9 mouse cellular contexts compared by ENCODE assay signal in genomic region chr2:155696091-155696558, GRCm38 (mm10). TPM values are rescaled to one million over a fixed set of nuclear protein-coding genes. Genes with fewer than 3 reads are reported as not detected.
DNase-seq lines count a peak whose midpoint lies in the region; ATAC-seq and TF ChIP-seq lines count a peak whose summit lies in the region.
"Had no signal": no experiment of that assay in that cellular context is flagged by ENCODE, and none has a peak within 500 bp of the region (broad histone marks: within the 10 kb centered on the region; RNA-seq: fewer than 3 reads in every experiment).

No protein-coding gene starts in this region.

- peak; percentile 99 for TF ChIP-seq CTCF in heart, adult 2 months (IDR thresholded peaks at IDR 0.05)
- peak; percentile 99 for TF ChIP-seq CTCF in small intestine, adult 2 months (IDR thresholded peaks at IDR 0.05; ENCODE audit: extremely low read depth, insufficient read length, insufficient replicate concordance, low read depth, low read length)

- no peaks in the 10 kb centered on the region for H3K27me3 ChIP-seq in heart, adult 2 months (ENCODE audit: control insufficient read depth, insufficient read depth, low read length)
- H3K27me3 ChIP-seq in small intestine, adult 2 months (ENCODE audit: control insufficient read depth, insufficient read depth, low read length), result no peaks in the 10 kb centered on the region
- H3K27me3 ChIP-seq: neural tube, embryonic 12.5 days had no signal

- DNase-seq in cerebellum, adult 11 months, result peak; percentile 87
- DNase-seq in R1 (ENCODE audit: low read depth, low spot score), result peak; percentile 90
- DNase-seq in cerebellum, postnatal 25 days, result peak; percentile 93 to 97
- DNase-seq in heart, adult 2 months, result peak; percentile 82 to 91
- DNase-seq in layer of hippocampus, postnatal 25 days (ENCODE audit: extremely low spot score in 1 of 2, low spot score in 1 of 2), result peak; percentile 69 to 92
- DNase-seq in lung, postnatal 4 days, result peak; percentile 80 to 89

- H3K4me3 ChIP-seq in heart, adult 2 months, result no peak overlapping the region
- no peak overlapping the region for H3K4me3 ChIP-seq in small intestine, adult 2 months (ENCODE audit: low read depth, low read length)
- H3K4me3 ChIP-seq: neural tube, embryonic 12.5 days had no signal

- 0 out of 2 replicates have a peak, but pooled peaks have one; percentile 58 for TF ChIP-seq EP300 in heart, adult 2 months (IDR thresholded peaks at IDR 0.05; ENCODE audit: insufficient read depth, low read depth, low read length)

- H3K27ac ChIP-seq in heart, adult 2 months, result no peak overlapping the region
- no peak overlapping the region for H3K27ac ChIP-seq in small intestine, adult 2 months (ENCODE audit: insufficient read depth, low read depth, low read length)
- H3K27ac ChIP-seq: neural tube, embryonic 12.5 days had no signal

- TF ChIP-seq POLR2A in heart, adult 2 months (IDR thresholded peaks at IDR 0.05; ENCODE audit: insufficient read depth, low read depth, low read length), result no peak
- TF ChIP-seq POLR2A in small intestine, adult 2 months (IDR thresholded peaks at IDR 0.05; ENCODE audit: low read depth, low read length), result no peak

- no peaks in the 10 kb centered on the region for H3K79me2 ChIP-seq in heart, adult 2 months (replicated peaks; ENCODE audit: control insufficient read depth, insufficient read depth, low read length)

- WGBS in heart, adult 2 months, result 18% methylated on average over 7 of the region's 7 CpGs
- 18% methylated on average over 7 of the region's 7 CpGs for WGBS in small intestine, adult 2 months

- H3K9ac ChIP-seq in heart, adult 2 months (ENCODE audit: low read depth, low read length), result no peak overlapping the region
- H3K9ac ChIP-seq: neural tube, embryonic 12.5 days had no signal

- intact Hi-C loops in heart, adult 2 months (cut with DNase I), result loop anchor here (1.0 to 10.0 kb wide), 3 partner anchors 23 to 249 kb away; partner anchors contain the start of genes Gdf5 and Gm15557

- H3K36me3 ChIP-seq in heart, adult 2 months (ENCODE audit: control insufficient read depth, insufficient read depth, low read length), result 0 out of 2 replicates have a peak, but pooled peaks cover 2% of the 10 kb centered on the region
- H3K36me3 ChIP-seq in small intestine, adult 2 months (ENCODE audit: control insufficient read depth, insufficient read depth, low read length), result peaks cover under 1% of the 10 kb centered on the region; the same call in 1 of the 2 replicates

- no peak for ATAC-seq in cerebellum, adult (ENCODE audit: insufficient number of reproducible peaks, low FRiP score, low TSS enrichment)

- peaks cover 1% of the 10 kb centered on the region for H3K4me1 ChIP-seq in heart, adult 2 months (ENCODE audit: control insufficient read depth, insufficient read depth, low read length)
- no peaks in the 10 kb centered on the region for H3K4me1 ChIP-seq in small intestine, adult 2 months (ENCODE audit: control insufficient read depth, insufficient read depth, insufficient read length, low read length)

RNA-seq across cellular contexts. Expression of gene Trpc4ap, which starts 3.9 kb away (rescaled TPM):
- 10 to 100 TPM; 77.0 to 84.9 TPM for total RNA-seq in heart, adult 2 months (2021)
- polyA plus RNA-seq in heart, adult 2 months (2012; rRNA removed), result 95.6 and 114 TPM in 2 replicates
- total RNA-seq in layer of hippocampus, postnatal 25 days (2021), result 100 to 1,000 TPM; 161 to 163 TPM
- polyA plus RNA-seq in small intestine, adult 2 months (2012; rRNA removed), result 66.5 and 133 TPM in 2 replicates

RNA-seq across cellular contexts. Expression of gene Edem2, which starts 33.1 kb away (rescaled TPM):
- total RNA-seq in heart, adult 2 months (2021), result 1 to 10 TPM; 6.0 to 6.4 TPM
- 14.4 and 16.9 TPM in 2 replicates for polyA plus RNA-seq in heart, adult 2 months (2012; rRNA removed)
- total RNA-seq in layer of hippocampus, postnatal 25 days (2021), result 10 to 100 TPM; 19.8 to 22.9 TPM
- polyA plus RNA-seq in small intestine, adult 2 months (2012; rRNA removed), result 60.3 and 96.4 TPM in 2 replicates

RNA-seq across cellular contexts. Expression of gene Gm17581, which starts 39.5 kb away (rescaled TPM):
- total RNA-seq in heart, adult 2 months (2021), result not detected
- not detected in 2 replicates for polyA plus RNA-seq in heart, adult 2 months (2012; rRNA removed)
- total RNA-seq in layer of hippocampus, postnatal 25 days (2021), result not detected
- polyA plus RNA-seq in small intestine, adult 2 months (2012; rRNA removed), result not detected in 2 replicates
- polyA plus RNA-seq: neural tube, embryonic 12.5 days had no signal

RNA-seq across cellular contexts. Expression of gene Procr, which starts 54.8 kb away (rescaled TPM):
- total RNA-seq in heart, adult 2 months (2021), result 1 to 10 TPM; 3.0 to 4.8 TPM
- polyA plus RNA-seq in heart, adult 2 months (2012; rRNA removed), result 2.0 and 2.4 TPM in 2 replicates
- under 1 TPM; 0.71 to 0.96 TPM for total RNA-seq in layer of hippocampus, postnatal 25 days (2021)
- 4.8 and 6.8 TPM in 2 replicates for polyA plus RNA-seq in small intestine, adult 2 months (2012; rRNA removed)
